Mouse (Mus musculus): ENCODE data around the gene Krt14.

GRCm38 (mm10) chr11:100176791-100177190 lies 30.6 kb downstream of the Krt14 start:
- TF ChIP-seq EP300 (IDR thresholded peaks at IDR 0.05): no peak
- TF ChIP-seq CTCF (IDR thresholded peaks at IDR 0.05): no peak

Measured in lung, postnatal 0 days (tissue).